Mouse (Mus musculus): Measurements from ENCODE around the gene Gstm7.

GRCm38 (mm10) chr3:107895720-107896569 lies 35.7 kb downstream of the Gstm7 start, which contains the start of gene Gstm5:
- TF ChIP-seq EP300 (IDR thresholded peaks at IDR 0.05; ENCODE audit: low read depth): peak; percentile 92
- TF ChIP-seq CTCF (IDR thresholded peaks at IDR 0.05; ENCODE audit: low read depth): no peak

Measured in liver, postnatal 0 days (tissue).